Mouse (Mus musculus) lung, adult 2 months (tissue): ENCODE measurements at regions not wholly inside any gene's neighbourhood (a gene's known extent, or its start where the extent isn't known, plus 50 kb on each side); places are given as distances from the start of the nearest gene placed in this dataset.
"Not testable (repeated sequence)": the region's sequence is repeated elsewhere in the genome, so short reads cannot be mapped to it uniquely, and the experiment has no call there.

Experiments
- DNase-seq: peaks from one replicate; pipeline ENCODE4 v3.0.0; 2022
- H3K4me1 ChIP-seq: fragments of 200-500 bp; 2 replicates; pipeline ENCODE4 v1.6.1; 2011; ENCODE audit warnings: low read length; ENCODE audit not compliant: control insufficient read depth, insufficient read depth
- H3K4me3 ChIP-seq: fragments of 200-500 bp; replicated peaks from 2 replicates; pipeline ENCODE3; 2011; ENCODE audit warnings: low read depth, mild to moderate bottlenecking, control low read depth, low read length; ENCODE audit errors: extremely low read depth
- CTCF ChIP-seq: fragments of 200-500 bp; IDR thresholded peaks from 2 replicates; pipeline ENCODE4 v1.5.1; 2011; ENCODE audit warnings: mild to moderate bottlenecking, low read length, control low read depth; ENCODE audit not compliant: insufficient read depth
- POLR2A ChIP-seq: fragments of 200-500 bp; IDR thresholded peaks from 2 replicates; pipeline ENCODE4 v1.6.1; 2011; ENCODE audit warnings: low read depth, mild to moderate bottlenecking, control low read depth, low read length, borderline replicate concordance; ENCODE audit errors: extremely low read depth
- WGBS: fragments of 180-500 bp; shearing (Covaris S2); methylation state at CpG from one replicate; pipeline ENCODE4 v1.1.7; 2018; 5-methylcytosine and 5-hydroxymethylcytosine counted together

- WGBS, result 86% methylated on average over 5 of the region's 5 CpGs
- TF ChIP-seq CTCF, result no peak
- TF ChIP-seq POLR2A, result no peak
Observed at GRCm38 (mm10) chr15:5846571-5846970, 453.0 kb upstream of the Dab2 start.

GRCm38 (mm10) chr15:5847413-5848100 is 452.0 kb upstream of the Dab2 start:
- no peaks in the 10 kb centered on the region for H3K4me1 ChIP-seq
- DNase-seq, result no peak
- 96% methylated on average over 3 of the region's 3 CpGs for WGBS
- TF ChIP-seq POLR2A (no peak), CTCF (no peak)
- no peak overlapping the region for H3K4me3 ChIP-seq

More at GRCm38 (mm10) chr15:5846571-5846970, 453.0 kb upstream of the Dab2 start:
- Histone ChIP-seq H3K4me3 (no peak overlapping the region), H3K4me1 (no peaks in the 10 kb centered on the region)
- no peak for DNase-seq

GRCm38 (mm10) chr15:5852523-5852922 is 447.1 kb upstream of the Dab2 start:
- WGBS, result 49% methylated on average over 3 of the region's 3 CpGs
- no peak for DNase-seq
- H3K4me1 ChIP-seq, result no peaks in the 10 kb centered on the region
- TF ChIP-seq CTCF, result no peak
- no peak for TF ChIP-seq POLR2A
- no peak overlapping the region for H3K4me3 ChIP-seq

- H3K4me1 ChIP-seq, result no peaks in the 10 kb centered on the region
- no peak overlapping the region for H3K4me3 ChIP-seq
- WGBS, result 41% methylated on average over 12 of the region's 12 CpGs
- TF ChIP-seq POLR2A (no peak), CTCF (no peak)
- DNase-seq, result no peak
Observed at GRCm38 (mm10) chr15:5869289-5869688, 430.3 kb upstream of the Dab2 start.

- no peak for TF ChIP-seq POLR2A
- TF ChIP-seq CTCF, result no peak
- WGBS, result 51% methylated on average over 2 of the region's 2 CpGs
- no peak for DNase-seq
- no peaks in the 10 kb centered on the region for H3K4me1 ChIP-seq
- no peak overlapping the region for H3K4me3 ChIP-seq
Observed at GRCm38 (mm10) chr15:5869866-5870265, 429.7 kb upstream of the Dab2 start.

- Histone ChIP-seq H3K4me3 (no peak overlapping the region), H3K4me1 (no peaks in the 10 kb centered on the region)
- 51% methylated on average over 3 of the region's 3 CpGs for WGBS
- TF ChIP-seq CTCF (no peak), POLR2A (no peak)
- no peak for DNase-seq
Observed at GRCm38 (mm10) chr15:5872042-5872441, 427.5 kb upstream of the Dab2 start.

- DNase-seq, result no peak
- 70% methylated on average over 5 of the region's 5 CpGs for WGBS
- Histone ChIP-seq H3K4me3 (no peak overlapping the region), H3K4me1 (no peaks in the 10 kb centered on the region)
- TF ChIP-seq CTCF (no peak), POLR2A (no peak)
Observed at GRCm38 (mm10) chr15:5877749-5878148, 421.8 kb upstream of the Dab2 start.

DNA sequence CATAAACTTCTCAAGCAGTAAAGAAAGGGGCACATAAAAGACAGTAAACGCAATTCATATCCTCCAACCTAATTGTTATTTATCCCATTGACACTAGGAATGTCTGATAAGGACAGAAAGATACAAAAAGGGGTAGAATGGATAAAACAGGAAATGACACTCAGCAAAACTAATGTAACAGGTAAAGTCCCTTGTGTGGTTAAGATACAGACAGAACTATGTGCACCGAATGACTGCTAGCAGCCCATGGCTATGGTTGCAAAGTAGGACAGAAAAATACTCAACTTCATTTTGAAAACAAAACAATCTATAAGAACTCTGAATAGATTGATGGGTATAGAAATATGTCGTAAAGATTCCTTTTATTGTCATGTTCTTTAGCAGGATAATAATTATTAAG is 408.4 kb upstream of the Dab2 start:
- WGBS, result 81% methylated on average over 3 of the region's 3 CpGs
- no peaks in the 10 kb centered on the region for H3K4me1 ChIP-seq
- TF ChIP-seq POLR2A (no peak), CTCF (no peak)
- no peak for DNase-seq
- H3K4me3 ChIP-seq, result no peak overlapping the region

GRCm38 (mm10) chr15:5892034-5892433 is 407.6 kb upstream of the Dab2 start:
- TF ChIP-seq POLR2A (no peak), CTCF (no peak)
- WGBS, result 60% methylated on average over 3 of the region's 3 CpGs

DNA sequence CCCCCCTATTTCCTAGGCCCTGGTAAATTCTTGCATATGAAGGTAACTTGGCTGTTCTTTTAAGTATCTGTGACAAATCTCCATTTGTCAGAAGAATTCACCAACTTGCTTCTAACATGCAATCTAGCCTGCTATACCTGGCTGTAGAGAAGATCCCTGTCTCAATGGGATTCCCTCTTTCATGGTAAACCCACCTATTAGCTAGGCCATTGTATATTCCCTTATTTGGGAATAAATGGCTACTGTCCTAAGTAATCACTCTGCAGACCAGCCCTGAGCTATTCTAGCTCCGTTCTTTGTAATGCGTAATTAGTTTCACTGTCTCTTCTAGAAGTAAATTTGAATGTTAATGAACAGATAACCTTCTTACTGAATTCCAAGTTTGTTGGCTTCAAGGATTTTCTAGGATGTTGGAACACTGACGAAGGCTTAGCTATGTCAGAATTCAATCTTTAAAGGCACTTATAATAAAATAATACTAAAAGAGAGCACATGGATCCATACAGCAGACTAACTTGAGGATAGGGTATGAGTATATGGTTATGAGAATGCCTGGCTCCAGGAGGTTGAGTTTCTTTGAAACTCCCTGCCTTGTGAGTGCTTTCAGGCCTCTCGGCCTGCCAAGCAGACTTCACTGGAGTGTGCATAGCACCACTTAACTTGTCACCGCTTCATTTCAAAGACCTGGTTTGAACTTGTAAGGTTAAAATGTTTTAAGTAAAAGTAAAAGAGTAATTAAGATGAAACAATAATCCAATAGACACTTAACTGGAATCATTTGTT is 403.7 kb upstream of the Dab2 start:
- whole genome bisulfite sequencing, result 90% methylated on average over 5 of the region's 5 CpGs
- DNase-seq, H3K4me1 ChIP-seq, H3K4me3 ChIP-seq: not testable (repeated sequence)

More at GRCm38 (mm10) chr15:5892034-5892433, 407.6 kb upstream of the Dab2 start:
- H3K4me3 ChIP-seq, result no peak overlapping the region
- no peak for DNase-seq
- H3K4me1 ChIP-seq, result no peaks in the 10 kb centered on the region
